Mouse (Mus musculus) cerebellum, adult 11-12 months (tissue): ENCODE measurements at regions not wholly inside any gene's neighbourhood (a gene's known extent, or its start where the extent isn't known, plus 50 kb on each side); places are given as distances from the start of the nearest gene placed in this dataset.

ENCODE experiments used
- DNase-seq: peaks from one replicate; pipeline ENCODE4 v3.0.0; 2022

DNA sequence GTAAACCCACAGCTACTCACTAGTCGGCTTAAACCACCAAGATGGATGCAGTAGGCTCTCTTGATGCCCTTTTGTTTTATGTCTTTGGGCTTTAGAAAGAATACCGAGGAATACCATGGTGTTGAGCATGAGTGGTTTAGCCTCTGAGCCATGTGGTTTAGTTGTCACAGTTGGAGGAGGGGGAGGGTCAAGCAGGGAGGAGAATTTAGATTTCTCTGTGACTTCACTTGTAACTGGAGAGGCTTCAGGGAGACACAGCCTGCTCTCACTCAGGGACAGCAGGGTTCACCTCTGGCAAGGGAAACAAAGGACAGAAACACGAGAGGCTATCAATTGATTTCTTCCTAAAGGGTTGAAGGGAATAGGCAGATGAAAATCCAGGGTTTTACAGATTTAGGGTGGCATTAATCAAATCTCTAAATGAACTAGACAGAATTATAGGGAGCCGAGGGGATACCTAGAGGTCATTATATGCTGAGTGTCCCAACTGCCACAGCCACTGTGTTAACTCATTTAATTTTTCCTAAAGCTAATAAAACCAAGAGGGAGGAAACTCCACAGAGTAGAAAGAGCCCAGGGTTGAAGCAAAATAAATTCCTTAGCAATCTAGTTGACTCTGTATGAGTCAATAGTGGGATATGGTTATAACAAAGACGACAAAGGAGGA is 2113.7 kb upstream of the 5930422O12Rik start:
- no peak for DNase-seq

GRCm38 (mm10) chr8:31315359-31315705 is 2113.2 kb upstream of the 5930422O12Rik start:
- no peak for DNase-seq

GRCm38 (mm10) chr8:31333545-31334297 is 2094.8 kb upstream of the 5930422O12Rik start:
- DNase-seq = no peak

- DNase-seq = no peak
Observed at GRCm38 (mm10) chr8:31348504-31348903, 2080.0 kb upstream of the 5930422O12Rik start.

- no peak for DNase-seq
Observed at GRCm38 (mm10) chr8:31369636-31370035, 2058.9 kb upstream of the 5930422O12Rik start.

- no peak for DNase-seq
Observed at GRCm38 (mm10) chr8:31370137-31371010, 2058.1 kb upstream of the 5930422O12Rik start.

- no peak for DNase-seq
Observed at GRCm38 (mm10) chr8:31371656-31372055, 2056.9 kb upstream of the 5930422O12Rik start.

- no peak for DNase-seq
Observed at GRCm38 (mm10) chr8:31372397-31372796, 2056.1 kb upstream of the 5930422O12Rik start.

DNA sequence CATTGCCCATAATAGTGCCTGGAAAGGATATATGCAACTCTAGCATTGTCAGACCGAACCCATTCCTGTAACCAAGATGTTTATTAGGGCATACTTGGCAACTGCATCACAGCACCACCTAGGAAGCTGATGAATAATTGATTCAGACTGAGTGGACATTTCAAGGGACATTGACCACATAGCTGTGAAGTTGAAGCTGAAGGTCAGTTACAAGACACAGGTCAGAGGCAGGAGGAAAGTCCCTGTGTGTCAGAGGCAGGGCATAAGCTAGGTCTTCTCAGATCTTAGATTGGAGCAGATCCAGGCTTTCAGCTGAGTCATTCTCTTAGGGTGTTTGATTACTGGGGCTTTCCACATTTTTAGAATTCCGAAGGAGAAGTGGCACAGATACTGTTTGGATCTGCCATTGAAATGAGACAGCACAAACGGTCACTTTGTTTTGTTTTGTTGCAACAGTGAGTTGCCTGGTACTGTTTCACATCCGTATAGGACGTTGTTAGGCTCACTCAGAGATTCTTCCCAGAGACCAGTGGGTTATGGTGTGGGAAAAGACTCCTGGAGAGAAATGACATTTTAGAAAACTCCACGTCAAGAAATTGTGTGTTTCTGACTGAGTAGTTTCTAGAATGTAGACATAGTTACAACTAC is 2055.2 kb upstream of the 5930422O12Rik start:
- DNase-seq = no peak

DNA sequence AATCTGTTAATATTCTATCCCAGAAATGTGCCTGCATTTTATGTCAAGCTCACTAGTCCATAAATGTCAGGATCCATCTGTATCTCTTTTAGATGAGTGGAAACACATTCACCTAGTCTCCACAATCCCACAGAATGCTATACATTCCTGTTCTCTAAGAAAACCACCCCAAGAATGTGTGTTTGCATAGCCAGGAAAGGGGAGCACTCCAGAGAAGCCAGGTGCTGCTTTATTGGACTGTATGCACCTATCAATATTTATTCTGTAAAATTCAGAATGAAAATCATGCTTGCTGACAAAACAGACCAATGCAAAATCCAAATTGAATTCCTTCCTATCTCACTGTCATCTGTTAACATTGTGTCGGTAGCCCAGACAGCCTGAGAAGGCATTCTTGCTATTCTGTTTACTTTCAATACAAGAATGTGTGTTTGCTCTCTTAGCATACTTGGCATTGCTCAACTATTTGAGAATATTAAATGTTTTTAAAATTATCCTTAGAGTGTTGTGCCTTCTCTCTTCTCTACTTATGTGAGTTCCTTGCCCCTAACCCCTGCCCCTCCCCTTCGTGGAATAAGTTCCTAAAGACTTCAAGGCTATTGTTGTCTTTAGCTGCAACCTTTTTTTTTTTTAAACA is 2050.7 kb upstream of the 5930422O12Rik start:
- DNase-seq = no peak

DNA sequence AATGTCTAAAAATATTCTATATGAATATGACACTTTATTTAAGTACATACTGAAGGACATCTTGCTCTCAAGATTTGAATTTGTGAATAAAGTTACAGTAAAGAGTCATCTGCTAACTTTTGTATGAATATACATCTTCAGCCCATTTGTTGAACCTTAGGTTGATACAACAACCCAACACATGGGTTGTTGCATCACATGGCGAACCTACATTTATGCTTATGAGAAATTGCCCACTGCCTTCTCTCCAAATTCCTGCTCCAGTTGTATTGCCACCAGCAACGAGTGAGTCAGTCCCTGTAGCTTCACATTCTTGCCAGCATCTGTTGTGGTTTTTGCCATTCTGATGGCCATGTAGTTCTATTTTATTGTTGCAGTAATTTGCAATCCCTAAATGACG is 2023.7 kb upstream of the 5930422O12Rik start:
- no peak for DNase-seq

DNA sequence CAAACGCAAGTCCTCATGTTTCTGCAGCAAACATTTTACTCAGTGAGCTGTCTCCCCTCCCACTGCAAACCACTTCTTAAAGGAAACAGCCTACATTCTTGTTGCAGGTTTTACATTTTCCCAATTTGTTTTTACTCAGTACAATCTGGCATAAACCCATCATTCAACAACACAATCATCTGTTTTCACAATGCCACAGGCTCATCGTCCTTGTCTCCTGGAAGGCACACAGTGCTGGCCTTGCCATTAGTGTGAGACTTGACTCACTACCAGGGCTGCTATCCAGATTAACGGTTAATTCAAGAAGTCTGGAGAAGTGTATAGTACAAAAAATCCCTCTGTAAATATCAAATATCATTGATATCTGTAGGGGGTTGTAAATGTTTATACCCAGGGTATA is 2006.3 kb upstream of the 5930422O12Rik start:
- no peak for DNase-seq

DNA sequence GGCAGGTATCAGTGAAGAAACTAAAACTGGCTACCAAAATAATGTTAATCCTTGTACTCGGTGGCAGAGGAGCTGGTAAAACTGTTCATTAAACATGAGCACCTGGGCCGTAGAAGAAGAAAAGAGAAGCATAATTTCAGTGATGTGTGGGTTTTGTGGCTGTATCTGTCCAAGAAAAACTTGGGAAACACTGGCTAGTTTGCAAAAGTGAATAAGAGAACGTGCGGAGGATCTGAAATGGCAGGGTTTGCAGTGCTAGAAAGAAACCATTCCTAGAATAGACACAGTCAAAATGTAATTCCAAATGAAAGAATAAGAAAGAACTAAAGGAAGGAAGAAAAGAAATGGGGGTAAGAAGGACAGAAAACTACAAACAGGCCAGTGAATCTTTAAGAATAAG is 2000.8 kb upstream of the 5930422O12Rik start:
- DNase-seq = no peak

DNA sequence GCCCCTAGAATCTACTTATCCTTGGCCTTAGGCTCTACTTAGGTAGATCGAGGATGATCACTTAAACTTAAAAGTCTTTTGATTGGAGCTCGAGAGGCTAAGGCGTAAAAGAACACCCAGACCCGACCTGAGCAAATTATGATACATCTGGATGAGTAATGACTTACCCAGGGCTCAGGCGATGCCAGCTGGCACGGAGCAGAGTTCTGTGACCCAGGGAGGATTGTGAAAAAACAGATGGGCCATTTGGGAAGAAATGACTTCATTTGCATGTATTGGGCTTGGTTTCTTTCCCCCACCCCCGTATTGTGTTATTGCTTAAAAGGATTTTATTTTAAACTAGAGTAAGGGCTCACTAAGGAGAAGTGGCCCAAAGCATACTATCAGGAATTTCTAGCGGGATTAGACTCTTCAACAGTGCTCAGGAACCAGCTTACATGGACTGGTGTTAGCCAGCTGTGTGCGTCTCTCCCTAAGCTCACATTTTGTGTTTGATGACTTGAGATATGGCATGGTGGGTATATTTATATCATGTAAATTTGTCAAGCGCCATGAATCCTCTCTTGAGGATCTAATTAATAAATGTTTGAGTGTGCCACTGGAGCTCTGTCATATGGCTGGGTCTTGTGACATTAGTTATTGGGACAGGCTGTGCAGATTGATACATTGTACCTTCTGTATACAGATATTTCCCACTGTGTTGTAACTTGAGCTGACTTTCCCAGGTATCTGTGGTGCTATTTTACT is 1991.9 kb upstream of the 5930422O12Rik start:
- DNase-seq = no peak

DNA sequence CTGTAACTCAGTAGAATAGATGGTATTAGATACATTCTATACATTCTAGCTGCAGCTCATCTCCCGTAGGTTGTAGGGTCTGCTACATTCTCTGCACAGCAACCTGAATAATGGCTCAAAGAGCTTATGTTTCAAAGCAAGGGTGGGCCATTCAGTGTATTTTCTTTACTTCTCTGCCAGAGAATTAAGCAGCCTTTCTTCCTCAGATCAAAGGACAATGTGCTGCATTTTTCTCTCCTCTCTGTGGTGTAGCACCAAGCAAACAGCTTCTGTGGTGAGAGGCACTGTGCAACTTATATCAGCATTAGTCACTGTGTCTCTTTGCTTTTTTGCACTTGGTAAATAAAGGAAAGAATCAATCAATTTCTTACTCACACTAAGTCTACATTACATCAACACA is 1983.7 kb upstream of the 5930422O12Rik start:
- DNase-seq = no peak

GRCm38 (mm10) chr8:31447984-31448383 is 1980.5 kb upstream of the 5930422O12Rik start:
- no peak for DNase-seq

DNA sequence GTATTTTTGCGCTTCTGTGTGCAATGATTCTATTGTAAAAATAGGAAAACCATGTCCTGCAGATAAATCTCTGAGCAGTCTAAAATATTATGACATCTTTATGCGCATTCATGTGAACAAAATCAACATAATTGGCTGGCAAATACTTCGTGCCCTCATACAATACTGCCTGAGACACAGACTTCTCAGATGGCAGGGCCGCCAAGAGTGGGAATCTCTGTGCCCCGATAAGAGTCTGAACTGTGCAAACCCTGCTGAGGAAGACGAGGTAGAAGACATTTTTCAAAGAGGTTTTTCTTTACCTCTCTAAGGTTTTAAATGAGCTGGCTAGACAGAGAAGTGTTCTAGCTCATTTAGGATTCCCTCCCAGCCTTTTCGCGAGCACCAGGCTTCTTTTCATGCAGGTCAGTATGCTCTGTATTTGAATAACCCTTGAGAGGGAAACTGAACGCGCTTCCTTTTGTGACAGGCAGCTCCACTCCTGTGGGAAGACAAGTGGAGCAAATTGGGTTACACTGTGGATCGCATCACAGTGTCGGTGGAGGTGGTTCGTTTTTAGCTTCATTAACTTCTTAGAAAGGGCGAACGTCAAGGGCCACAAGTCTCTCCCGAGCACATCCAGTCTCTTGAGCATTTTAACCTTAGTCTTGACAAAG is 1973.6 kb upstream of the 5930422O12Rik start:
- DNase-seq = no peak

GRCm38 (mm10) chr8:31460349-31460748 is 1968.2 kb upstream of the 5930422O12Rik start:
- DNase-seq = peak; percentile 15
